Mouse (Mus musculus): Measurements from ENCODE around the gene Ntn4.

Gene Ntn4

DNA sequence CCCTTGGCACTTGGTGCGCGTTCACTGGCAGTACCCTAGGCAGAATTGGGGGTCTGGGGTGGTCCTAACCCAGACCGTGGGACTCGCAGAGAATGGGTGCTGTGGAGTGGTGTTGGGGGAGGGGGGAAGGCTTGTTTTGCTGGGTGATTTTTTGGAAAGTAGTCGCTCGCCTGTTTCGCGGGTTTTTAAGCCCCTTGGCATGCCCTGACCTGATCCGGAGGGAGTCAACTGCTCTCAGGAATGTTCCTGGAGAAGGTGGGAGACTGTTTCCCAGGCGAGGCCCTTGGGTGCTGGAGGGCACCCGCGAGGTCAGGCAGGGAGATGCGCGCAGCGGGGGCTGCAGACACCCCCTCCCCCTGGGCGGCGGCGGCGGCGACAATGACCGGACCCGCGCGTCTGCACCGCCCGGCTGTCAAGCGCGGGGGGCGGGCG, at the start of gene Ntn4:
Gene Ntn4, plus strand, starts transcription at position 161 of the 432 bp plus-strand sequence.
- DNase-seq (ENCODE audit: low spot score) = no peak

DNA sequence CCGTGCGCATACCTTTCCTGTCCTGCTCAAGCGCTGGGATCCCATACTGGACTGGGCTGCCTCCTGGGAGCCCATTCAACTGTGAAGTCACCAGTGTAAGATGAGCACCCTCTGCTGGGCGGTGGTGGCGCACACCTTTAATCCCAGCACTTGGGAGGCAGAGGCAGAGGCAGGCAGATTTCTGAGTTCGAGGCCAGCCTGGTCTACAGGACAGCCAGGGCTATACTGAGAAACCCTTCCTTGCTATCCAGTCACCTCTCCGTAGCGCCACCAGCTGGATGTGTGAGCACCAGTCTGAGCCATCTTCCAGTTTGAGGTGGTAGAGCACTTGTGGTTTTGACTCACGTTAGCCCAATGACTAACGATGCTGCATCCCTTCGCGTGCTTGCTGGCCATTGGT, 48.0 kb upstream of the Ntn4 start:
- no peak for DNase-seq (ENCODE audit: low spot score)

DNA sequence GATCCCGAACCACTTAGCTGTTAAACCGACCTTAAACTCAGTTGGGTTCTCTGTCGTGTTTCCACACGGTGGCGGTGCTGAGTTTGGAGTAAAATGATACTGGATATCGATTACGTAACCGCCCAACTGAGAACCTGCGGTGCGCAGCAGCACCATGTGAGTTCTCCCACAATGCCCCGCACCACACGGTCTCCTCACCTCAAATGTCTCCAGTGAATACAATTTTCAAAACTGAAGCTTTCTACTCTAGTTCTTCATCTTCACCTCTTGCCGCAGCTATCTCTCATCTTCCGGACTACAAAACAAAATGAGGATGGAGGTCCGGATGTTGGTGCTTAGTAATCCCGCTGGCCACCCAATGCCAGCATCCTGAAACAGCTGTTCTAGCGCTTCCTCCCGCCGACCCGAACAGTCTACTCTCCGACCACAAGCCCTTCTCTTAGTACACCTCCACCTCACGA, 46.4 kb upstream of the Ntn4 start:
- peak; percentile 41 for DNase-seq (ENCODE audit: low spot score)

DNA sequence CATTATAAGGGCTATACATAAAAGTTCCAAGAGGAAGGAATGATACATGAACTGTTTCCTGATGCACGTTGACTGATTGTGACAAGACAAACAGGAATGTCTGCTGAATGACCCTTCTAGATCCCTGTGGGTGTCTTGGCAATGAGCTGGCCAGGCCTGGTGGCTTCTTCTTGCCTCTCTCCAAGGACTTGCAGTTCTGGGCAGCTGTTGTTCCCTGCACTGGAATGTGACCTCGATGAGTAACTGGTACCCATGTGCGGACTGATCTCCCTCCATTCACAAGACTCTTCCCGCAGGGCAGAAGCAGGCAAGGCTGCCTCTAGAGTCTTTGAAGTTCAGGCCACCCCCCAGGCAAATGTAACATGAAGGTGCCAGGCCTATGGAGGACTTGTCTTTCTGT, 44.6 kb upstream of the Ntn4 start:
- no peak for DNase-seq (ENCODE audit: low spot score)

DNA sequence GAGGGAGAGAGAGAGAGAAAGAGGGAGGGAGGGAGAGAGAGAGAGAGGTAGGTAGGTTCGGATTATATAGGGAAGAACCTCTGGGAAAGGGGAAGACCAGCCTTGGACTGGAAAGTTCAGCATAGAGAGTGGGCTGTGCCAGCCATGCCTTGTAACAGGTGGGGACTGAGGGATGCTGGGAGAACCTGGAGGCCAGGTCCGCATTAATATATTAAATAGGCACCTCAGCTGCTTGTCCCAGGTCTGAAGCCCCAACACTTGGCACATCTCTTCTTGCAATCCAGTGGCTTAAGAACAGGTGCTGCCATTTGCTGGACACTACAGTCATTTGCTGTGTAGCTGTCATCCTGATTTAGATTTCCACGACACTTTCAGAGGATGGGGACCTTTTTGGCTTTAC, 43.8 kb upstream of the Ntn4 start:
- no peak for DNase-seq (ENCODE audit: low spot score)

DNA sequence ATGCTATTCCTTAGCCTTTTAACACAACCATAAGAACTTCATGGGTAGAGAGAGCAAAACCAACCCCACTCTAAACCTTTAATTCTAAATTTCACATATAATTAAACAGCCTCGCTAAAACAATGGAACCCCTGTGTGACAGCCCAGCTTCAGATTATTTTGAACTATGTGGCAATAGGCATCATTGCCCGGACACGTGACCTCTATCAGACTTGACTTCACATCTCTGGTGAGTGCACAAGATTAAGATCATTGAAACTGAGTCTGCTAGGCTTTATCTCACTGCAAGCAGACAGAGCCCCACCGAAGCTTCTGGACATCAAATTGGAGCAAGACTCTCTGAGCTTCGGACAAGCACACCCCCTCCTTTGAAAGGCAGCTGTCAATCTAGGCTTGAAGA, 38.2 kb upstream of the Ntn4 start:
- DNase-seq (ENCODE audit: low spot score) = no peak

DNA sequence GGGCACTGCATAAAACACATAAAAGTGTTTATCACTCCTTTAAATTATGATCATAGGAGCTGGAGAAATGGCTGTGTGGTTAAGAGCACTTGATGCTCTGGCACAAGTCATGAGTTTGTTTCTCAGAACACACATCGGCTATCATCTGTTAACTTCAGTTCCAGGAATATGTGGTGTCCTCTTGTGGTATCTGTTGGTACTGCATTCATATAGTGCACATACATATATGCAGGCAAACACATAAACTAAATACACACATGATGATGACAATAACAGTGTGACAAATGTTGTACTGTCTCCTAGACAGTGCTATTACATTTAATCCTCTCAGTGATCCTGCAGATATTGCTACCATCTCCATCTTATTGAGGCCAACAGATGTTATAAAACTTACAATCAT, 37.2 kb upstream of the Ntn4 start:
- DNase-seq (ENCODE audit: low spot score) = no peak

DNA sequence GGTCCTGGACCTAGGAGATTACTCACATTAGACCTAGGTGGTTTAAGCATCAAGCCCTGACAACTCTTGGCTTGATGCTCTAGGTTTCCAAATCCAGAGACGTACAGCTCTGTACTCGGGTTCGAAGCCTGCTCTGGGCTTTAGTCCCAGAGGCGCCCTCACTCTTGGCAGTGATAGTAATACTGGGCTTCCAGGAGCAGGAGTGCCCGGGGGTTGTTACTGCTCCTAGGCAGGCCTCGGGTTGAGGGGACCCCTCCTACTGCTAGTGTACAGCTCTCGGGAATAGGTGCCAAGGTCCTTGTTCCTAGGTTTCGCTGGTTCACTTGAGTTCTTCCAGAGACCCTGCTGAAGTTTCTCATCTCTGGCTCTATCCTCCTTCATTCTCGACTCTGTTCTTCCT, 34.2 kb upstream of the Ntn4 start:
- no peak for DNase-seq (ENCODE audit: low spot score)

DNA sequence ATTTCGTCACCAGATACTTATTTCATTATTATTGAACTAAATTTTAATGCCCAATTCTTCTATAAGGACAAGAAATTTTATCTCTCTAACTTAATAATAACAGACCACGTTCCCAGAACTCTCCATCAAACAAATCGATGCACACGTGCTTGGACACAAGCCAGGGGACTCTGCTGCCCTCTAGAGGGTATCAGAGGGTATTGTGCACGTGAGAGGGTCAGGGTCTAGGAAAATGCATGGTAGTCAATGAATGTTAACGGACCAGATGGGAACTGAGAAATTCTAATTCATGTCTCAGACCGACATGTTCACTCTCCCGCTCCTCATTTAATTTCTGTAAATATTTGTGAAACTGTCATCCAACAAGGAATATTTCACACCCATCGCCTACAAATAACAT, 32.4 kb upstream of the Ntn4 start:
- DNase-seq (ENCODE audit: low spot score) = no peak

DNA sequence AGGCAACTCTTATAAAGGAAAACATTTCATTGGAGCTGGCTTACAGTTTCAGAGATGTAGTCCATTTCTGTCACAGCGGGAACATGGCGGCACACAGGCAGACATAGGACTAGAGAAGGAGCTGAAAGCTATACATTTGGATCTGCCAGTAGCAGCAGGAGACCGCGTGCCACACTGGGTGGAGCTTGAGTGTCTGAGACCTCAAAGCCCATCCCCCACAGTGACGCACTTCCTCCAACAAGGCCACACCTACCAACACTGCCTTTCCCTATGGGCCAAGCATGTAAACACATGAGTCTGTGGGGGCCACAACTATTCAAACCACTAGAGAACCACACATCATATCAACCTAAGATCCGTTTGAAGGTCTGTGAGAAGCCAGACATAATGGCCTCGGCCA, 31.2 kb upstream of the Ntn4 start:
- DNase-seq (ENCODE audit: low spot score) = no peak

DNA sequence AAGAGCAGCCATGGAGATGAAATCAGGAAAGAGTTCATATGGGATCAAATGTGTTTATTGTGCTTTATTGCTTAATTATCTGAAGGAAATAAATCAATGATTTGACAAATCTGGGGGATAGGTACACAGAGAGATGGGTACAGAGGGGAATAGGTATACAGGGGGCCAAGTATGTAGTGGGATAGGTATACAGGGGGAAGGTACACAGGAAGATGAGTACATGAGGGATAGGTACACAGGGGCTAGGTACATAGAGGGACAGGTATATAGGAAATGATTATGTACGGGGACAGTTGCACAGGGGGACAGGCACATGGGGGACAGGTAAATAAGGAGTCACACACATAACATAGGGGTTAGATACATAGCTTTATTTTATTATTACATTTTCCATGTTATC, 29.6 kb upstream of the Ntn4 start:
- DNase-seq (ENCODE audit: low spot score) = no peak

DNA sequence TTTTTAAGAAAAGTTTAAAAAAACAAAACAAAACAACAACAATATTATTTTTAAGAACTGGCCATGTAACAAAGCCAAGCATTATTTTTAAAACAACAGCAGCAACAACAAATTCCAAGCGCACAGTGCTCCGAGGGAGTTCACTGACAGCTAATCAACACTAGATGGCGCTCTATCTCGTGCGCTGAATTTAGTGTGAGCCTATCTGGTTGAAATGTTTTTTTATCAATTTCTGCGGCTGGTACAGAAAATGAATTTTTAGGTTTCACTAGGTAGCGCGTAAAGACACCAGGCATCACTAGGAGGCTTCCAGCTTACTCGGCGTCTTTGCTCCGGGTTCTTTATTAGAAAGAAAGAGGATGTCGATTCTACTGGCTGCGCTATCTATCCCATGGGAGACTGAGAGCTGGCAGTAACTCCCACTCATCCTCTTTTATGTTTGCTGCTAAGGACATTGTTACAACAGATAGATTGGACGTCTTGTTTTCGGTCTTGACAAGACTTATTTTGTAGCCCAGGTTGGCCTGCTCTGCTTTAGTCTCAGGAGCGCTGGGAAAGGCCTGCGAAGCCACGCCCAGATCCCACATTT, 29.0 kb upstream of the Ntn4 start:
- no peak for DNase-seq (ENCODE audit: low spot score)

DNA sequence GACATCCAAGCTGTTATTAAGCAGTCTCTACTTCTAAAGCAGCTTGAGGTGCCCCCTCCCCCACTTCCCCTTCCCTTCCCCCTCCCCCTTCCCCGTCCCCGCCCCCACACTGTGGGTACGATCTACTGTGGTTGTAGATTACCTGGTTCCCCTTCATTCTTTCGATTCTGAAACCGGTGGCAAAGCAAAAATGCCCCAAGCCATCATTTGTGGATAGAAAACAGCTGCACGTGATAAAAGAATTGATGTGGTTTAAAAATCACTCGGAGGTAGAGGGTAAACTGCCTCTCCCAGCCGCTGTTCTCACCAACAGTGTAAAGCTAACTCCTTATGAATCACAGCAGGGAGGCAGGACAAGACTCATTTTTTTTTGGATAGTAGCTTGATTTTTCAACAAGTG, 25.6 kb upstream of the Ntn4 start:
- no peak for DNase-seq (ENCODE audit: low spot score)

DNA sequence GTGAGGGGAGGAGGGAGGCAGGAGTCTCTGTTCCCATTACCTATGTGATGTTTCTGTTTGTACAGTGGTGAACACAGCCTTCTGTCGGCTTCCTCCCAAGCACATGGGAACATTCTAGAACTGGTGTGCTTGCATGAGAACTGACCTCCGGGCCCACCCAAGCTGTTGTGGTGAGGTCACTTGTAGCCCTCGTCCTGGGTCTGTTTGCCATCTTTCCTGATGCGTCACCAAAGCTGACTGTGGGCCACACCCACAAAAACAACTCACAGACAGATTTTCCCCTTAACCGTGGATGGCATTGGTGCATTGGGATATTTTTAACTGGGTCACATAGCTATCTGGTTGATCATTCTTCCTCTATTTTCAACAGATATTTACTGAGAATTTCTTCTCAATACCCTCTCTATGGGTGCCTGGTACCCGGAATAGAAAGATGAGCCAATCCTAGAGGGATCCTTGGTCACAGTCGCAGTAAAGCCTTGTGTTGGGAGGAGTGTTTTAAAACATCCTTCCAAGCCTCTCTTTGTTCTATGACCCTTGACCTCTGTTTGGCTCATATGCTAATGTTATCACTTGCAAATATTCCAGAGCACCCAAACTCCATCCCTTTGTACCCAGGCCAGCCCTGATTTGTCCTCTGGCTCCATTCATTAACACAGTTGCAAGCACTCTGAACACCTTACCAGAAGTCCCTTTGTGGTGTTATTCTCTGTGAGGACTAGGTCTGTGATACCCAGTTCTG, 19.9 kb upstream of the Ntn4 start:
- DNase-seq (ENCODE audit: low spot score) = no peak

DNA sequence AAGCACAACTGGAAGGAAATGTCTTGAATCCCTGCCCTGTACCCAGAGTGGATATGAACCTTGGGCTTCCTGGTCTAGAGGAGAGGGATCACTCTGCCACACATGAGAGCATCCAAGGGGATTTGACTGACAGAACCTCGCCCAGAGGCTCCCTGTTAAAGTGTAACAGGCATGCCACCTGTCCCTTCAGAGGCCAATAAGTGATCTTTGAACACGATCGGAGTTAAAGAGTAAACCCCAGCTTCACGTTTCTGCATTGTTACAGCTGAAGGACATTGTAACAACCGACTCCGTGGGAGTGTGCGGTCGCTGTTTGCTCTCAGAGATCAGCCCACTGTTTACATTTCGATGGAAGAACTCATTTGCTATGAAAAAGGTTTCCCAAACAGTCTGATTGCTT, 16.8 kb upstream of the Ntn4 start:
- DNase-seq (ENCODE audit: low spot score) = no peak

DNA sequence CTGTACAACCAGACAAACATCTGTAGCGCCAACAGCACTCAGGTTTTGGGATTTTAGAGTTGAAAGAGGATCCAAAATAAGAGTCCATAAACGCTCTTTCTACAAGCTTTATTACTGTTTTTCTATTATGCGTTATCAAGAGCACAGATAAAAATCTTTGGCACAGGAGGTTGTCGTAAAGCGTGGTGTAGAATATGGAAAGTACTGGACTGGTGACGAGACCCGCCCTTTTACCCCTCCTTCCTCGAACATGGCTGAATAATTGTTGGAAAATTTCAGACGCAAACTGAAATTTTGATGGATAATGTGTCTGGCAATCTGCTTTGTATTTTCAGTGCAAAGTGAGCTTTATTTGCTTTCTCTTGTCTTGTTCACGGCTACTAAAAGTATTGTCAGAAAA, 16.3 kb upstream of the Ntn4 start:
- no peak for DNase-seq (ENCODE audit: low spot score)

DNA sequence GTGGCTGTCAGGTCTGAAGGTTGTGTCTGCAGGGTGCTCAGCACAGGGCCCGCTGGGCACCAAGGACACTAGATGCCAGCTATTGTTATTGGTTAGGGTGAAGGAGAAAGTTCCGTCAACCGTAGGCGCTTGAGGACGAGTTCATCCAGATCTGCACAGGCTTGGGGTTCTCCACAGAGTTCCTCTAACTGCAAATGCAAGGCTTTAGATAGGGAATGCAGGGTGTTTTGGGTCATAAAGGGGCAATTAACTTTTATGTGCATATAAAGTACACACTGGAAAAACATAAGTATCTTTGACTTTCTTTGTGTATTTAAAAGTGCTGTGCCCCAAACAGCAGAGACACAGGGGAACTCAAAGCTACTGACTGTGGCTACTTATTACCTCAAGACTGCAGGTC, 10.2 kb upstream of the Ntn4 start:
- DNase-seq (ENCODE audit: low spot score) = no peak

DNA sequence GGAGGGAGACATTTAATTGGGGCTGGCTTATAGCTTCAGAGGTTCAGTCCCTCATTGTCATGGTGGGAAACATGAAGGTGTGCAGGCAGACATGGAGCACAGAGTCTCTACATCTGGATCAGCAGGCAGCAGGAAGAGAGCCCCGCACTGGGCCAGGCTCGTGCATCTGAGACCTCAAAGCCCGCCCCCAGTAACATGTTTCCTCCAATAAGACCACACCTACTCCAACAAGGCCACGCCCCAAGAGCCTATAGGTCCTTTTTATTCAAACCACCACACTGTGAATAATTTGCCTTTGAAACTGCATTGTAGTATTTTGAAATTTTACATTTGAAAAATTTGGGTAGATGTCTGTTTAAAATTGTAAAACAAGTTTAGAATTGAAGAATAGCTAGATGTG, 8.4 kb upstream of the Ntn4 start:
- no peak for DNase-seq (ENCODE audit: low spot score)

DNA sequence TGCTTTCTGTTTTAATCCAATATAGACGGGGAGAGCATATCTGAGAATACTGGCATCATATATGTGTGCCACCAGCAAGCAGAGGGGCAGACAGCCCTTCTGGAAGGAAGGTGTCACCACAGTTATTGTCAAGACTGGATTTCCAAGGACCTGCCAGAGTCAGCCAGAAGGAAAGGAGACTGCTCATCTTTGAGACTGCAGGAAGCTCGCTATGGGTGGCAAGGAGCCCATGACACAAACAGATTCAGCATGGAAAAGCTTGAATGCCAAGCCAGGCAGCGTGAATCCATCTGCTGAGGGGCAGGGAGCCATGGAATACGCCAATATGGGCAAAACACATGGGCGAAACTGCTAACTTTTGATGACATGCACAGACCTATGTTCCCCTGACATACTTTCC, 6.9 kb upstream of the Ntn4 start:
- DNase-seq (ENCODE audit: low spot score) = no peak

DNA sequence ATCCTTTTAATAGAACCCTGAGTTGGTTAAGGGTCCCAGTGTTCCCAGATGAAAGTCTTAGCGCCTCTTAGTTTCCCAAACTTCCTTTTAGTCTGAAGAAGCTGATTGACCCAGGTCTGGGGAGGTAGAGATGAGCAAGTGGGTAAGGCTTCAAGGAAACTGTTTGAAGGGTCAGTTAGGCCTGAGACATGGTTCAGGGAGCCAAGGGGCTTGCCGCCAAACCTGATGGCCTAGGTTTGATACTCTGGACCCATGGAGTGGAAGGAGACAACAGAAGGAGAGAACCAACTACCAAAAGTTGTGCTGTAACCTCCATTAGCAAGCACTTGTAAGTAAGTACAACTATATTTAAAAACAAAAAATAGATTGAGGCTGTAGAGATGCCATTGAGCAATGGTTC, 6.5 kb upstream of the Ntn4 start:
- no peak for DNase-seq (ENCODE audit: low spot score)

DNA sequence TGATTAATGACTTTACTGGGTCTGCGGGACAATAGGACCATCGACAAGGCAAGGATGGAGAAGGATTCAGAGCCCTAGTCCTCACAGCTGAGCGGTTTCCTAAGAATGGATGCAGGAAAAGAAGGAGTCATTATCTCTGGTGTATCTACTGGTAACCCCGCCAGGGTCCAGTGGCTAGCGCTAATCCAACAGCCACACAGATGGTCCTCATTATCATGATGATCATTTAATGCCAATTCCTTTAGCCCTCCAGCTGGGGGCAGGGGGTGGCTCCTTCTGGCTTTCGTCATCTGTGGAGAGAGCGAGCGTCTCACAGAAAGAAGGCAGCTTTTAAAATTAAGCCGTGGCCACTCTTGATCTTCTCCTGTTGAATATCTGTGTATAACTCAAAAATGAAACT, 4.5 kb upstream of the Ntn4 start:
- DNase-seq (ENCODE audit: low spot score) = no peak

DNA sequence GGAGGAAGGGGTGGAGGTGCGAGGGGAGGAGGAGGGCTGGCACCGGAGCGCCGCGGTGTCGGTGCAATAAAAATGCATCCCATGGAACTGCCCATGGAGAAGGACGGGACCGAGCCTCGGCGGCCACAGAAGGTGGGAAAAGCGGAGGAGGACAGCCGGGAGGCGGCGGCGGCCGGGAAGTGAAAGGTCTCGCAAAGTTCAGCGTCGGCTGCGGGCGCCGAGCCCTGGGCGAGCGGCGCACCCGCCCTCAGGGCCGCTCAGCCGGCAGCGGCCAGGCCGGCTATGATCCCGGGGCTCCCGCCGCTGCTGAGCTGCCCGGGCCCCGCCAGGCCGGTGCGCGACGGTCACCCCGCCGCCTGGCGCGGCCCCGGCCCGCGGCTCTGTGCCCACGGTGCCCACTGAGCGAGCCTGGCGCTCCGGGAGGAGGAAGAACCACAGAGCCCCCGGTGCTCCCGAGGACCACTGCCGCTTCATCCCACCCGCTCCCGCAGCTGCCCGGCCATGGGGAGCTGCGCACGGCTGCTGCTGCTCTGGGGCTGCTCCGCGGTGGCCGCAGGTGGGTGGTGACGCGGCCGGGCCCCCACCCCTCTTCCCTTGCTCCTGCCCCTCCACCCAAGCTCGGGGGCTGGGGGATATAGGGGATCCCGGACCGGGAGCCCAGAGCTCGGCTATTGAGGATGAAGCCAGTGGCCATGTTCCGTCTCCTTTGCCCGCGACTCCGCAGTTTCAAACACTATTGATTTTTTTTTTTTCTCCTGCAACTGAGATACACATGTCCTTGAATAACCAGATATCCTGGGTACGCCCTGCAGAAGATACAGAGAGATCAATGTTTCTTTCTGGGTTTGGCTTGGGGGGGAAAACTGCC, 706 bp downstream of the Ntn4 start:
- DNase-seq (ENCODE audit: low spot score) = no peak
